Mouse (Mus musculus) left cerebral cortex, adult 18-20 months (tissue): Measurements from ENCODE around the gene Rheb. TPM values are rescaled to one million over a fixed set of nuclear protein-coding genes. Genes with fewer than 3 reads are reported as not detected.
"Not testable (repeated sequence)": the region's sequence is repeated elsewhere in the genome, so short reads cannot be mapped to it uniquely, and the experiment has no call there.

Experiments used
- DNase-seq, 2 experiments: peaks; one replicate each; pipeline ENCODE4 v3.0.0; 2021 to 2022; ENCODE audit warnings: low spot score in 2 of 2, mixed read lengths in 1 of 2
- total RNA-seq, 2 experiments: library from RNA; stranded (reverse); gene quantifications; 2 replicates each; pipeline ENCODE4 v1.2.3; 2021

Rheb gene
- total RNA-seq, 2 experiments from 2014 or later, result 130 to 134 TPM

DNA sequence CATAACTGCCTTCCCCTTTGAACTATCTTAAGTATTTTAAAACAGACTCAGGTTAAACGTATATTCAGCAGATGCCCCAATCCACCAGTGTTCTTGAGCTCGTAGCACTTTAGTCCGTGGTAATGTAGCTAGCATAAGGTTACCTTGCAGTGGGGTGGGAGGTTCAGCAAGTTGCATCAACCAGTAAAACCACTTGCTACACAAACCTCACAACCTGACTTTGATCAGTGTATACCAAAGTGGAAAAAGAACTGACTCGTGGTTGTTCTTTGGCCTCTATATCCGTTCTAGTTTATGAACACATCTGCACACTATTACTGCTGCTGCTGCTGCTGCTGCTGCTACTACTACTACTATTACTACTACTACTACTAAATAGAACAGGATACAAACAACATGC is 1.4 kb upstream of the Rheb start:
- DNase-seq, result no peak

DNA sequence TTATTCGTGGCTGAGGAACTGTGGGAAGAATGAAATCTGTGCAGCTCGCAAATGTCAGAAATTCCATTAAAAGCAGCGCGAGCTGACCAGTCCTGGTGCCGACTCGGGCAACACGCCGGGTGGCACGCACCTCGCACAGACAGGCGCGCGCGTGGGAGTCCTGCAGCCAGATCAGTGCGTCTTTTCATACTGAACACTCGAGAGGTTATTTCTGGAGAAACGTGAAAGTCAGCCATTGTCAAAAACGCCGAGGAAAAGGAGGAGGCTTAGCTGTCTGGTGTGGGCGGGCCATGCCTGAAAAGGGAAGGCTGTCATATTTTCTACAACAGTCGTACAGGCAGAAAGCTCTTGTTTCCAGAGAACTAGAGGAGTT is 665 bp upstream of the Rheb start:
- peak; percentile 76 to 89 for DNase-seq

GRCm38 (mm10) chr5:24841662-24842273 is 656 bp downstream of the Rheb start:
- peak; percentile 43 to 63 for DNase-seq

- DNase-seq, result no peak
Observed at GRCm38 (mm10) chr5:24840975-24841431, 1.4 kb downstream of the Rheb start.

DNA sequence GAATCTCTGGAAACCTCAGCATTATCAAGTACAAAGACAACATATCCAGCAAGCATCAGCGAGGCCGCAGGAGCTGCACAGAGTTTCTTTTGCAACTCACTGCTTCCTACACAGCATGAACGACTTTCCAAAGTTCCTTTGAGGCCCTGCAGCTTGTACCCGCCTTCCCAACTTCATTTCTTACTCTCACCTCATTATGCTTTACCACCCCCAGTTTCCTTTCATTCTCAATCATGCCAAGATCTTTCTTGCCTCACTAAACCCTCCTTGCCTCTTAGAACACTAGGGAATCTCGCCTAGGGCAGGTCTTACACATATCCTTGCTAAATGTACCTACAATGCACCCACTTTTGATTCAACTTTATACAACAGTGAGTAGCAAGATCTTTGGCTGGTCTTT is 7.9 kb downstream of the Rheb start:
- DNase-seq, result peak in 1 of 2 experiments; percentile 24

DNA sequence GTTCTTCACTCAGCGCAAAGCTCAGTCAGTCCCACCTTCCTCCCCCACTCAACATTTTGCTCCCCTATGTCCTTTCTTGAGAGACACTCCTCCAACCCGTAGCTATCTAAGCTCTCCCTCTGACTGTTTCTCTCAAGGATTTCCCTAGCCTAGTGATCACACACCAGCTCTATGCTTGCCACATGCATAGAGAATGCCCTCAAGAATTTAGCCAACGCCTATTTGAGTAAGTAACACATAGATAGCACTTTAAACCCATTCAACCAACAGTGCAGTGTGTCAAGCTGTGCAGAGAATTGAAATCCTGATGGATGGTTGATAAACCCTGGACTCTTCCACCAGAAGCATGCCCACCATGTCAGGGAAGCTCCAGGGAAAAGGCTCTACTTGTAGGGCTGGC is 10.5 kb downstream of the Rheb start:
- DNase-seq, result no peak

GRCm38 (mm10) chr5:24828446-24828845 is 14.0 kb downstream of the Rheb start:
- DNase-seq, result no peak

GRCm38 (mm10) chr5:24827173-24827572 is 15.3 kb downstream of the Rheb start:
- DNase-seq, result no peak

DNA sequence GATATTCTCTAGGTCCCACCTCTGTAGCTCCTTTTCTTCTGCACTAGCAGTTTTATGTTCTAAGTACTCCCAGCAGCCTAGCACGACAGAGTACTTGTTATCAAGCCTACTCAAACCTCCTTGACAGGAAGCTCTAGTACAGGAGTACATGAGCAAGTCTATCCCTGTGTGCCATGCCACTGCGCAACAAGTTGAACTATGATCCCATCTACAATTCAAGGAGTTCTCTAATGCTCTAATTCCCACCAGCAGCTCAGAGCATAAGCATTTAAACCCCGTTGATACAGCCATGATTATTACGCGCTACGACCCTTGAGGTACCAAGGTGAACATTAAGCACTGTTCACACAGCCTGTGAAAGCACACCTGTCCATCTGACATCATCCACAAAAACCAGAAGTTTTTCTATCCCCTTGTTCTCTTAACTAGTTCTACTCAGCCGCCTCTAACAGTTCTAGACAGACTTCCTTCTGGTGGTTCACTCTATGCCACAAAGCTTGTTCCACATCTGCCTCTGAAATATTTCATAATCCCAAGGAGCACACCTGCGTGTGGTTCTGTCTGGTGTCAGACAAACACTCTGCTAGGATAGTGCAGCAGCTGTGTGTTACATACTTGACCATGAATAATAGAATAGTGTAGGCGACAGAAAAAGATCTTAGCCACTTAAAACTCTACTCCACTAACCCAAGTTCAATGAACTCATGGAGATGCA is 16.2 kb downstream of the Rheb start:
- DNase-seq, result no peak

DNA sequence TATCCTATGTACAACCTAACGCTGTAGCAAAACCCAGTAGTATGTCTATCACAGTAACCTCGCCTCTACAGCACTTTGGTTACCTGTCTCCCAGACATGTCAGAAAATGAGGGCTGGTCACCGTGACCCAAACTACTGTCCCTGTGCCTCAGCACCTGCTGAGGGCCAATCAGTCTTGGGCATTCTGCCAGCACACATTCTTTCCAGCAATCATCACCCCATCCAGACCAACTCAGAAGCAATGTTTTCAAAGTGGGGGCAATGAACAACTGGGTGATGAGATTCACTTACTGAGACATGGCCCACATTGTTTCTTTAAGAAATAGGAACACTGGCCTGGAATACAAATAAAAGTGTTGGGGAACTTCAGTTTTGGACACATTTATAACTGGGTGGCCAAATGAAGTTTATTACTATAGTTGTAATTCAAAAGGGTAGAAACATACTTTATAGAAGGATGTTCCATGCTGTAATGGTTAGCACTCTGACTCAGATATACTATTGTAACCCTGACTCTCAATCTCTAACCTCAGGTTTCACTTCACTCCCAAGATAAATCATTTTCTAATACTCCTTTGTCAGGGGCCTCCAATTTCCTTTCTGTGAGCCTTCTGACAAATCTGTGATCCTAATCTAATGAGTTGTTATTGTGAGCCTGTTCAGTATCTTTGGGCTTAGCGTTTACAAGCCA is 16.9 kb downstream of the Rheb start:
- DNase-seq, result no peak

DNA sequence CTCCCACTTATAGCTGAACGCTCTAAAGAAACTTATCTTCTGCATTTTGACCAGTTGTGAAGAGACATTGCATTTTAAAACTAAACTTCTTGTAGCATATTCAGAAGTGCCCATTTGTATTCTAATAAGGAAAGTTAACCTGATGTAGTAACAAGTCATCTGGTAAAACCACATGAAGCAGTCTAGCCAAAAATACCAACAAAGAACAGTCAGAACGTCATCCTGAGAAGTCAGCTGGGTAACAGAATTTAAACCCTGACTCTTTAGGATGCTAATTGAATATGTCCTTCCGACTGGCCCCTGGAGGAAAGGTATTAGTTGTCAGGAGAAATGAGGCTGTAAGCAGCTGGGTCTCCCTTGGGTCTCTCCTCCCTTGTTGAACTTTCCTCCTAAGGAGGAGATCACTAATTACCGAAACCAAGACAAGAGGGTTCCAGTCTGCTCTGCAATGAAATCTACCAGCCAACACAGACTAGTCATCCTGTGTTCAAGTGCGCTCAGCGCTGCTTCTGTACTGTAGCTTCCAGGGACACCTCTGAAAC is 18.5 kb downstream of the Rheb start:
- DNase-seq, result no peak

GRCm38 (mm10) chr5:24822781-24823180 is 19.6 kb downstream of the Rheb start:
- DNase-seq, result no peak

DNA sequence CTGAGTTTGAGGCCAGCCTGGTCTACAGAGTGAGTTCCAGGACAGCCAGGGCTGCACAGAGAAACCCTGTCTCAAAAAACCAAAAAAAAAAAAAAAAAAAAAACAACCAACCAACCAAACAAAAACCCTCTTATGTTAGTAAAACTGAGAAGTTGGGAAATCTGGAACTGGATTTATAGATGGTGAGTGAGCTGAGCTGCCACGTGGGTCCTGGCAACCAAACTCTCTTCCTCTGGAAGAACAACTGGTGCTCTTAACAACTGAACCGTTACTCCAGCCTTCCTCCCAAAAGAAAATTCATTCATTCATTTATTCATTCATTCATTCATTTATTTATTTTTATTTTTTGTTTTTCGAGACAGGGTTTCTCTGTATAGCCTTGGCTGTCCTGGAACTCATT is 20.2 kb downstream of the Rheb start:
- DNase-seq, result not testable (repeated sequence)

GRCm38 (mm10) chr5:24821403-24821841 is 21.0 kb downstream of the Rheb start:
- no peak for DNase-seq

GRCm38 (mm10) chr5:24820627-24821026 is 21.8 kb downstream of the Rheb start:
- DNase-seq, result no peak

GRCm38 (mm10) chr5:24817191-24817590 is 25.2 kb downstream of the Rheb start:
- no peak for DNase-seq

DNA sequence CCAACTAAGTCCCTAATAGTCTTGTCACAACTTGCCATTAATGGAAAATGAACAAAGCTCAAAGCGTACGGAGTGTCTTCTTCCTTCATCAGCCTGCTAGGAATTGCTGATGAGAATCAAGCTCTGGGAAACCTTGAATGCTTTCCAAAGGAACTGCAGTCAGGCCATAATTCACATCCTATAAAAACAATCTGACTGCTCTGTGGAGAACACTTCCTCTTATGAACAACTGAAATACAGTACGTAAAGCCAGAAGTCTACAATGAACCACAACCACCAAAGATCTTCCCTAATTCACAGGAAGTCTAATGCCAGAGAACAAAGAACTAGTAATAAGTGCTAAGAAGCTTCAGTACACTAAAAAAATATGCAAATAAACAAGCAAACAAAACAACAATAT is 28.5 kb downstream of the Rheb start:
- no peak for DNase-seq

DNA sequence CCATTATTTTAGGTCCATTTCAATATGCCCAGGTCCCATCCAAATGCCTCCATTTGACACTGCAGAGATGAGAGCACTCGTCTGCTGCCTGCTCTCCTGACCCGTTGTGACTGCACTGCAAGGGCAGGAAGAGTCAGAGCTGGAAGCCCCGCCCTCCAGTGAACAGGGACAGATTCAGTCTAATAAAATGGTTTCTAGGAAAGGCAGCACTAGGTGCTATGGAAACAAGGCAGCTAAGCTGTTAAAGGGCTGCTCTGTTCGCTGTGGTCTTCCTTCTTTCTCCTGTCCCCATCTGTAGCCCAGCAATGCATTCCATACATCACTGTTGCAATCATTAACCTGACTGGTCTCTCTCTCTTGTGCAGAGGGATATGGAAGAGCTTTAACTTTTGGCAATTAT is 29.4 kb downstream of the Rheb start:
- DNase-seq, result no peak

GRCm38 (mm10) chr5:24805222-24805621 is 37.2 kb downstream of the Rheb start:
- no peak for DNase-seq

DNA sequence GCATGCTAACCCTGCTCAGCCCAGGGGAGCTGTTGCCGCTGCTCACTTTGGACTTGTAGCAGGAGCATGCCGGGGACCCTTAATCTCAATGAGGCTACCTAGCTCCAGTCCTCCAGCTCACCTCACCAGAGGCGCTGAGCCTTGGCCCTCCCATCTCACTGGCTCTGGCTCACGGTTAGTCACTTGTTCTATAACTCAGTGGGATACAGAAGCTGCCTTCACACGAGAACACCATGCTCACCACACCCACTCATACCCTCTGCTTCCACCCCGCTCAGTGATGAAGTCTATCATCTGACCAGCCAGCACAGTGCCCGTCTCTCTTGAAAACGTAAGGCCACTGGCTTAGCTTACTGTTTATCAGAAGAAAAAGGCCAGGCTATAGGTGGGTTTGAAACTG is 37.8 kb downstream of the Rheb start:
- no peak for DNase-seq

GRCm38 (mm10) chr5:24801841-24802624 is 40.4 kb downstream of the Rheb start:
- no peak for DNase-seq
